Mouse (Mus musculus): ENCODE results near the gene Mrpl37. TPM values are rescaled to one million over a fixed set of nuclear protein-coding genes. Genes with fewer than 3 reads are reported as not detected.
A peak's percentile ranks its signal among the peaks of the same experiment; 100 is the strongest.

Mrpl37 gene
- polyA plus RNA-seq, 1 experiment from 2014 or later, result 87.0 TPM

- Histone ChIP-seq H3K27me3 (replicated peaks) (peaks cover 5% of the 10 kb centered on the region), H3K27ac (ENCODE audit: poor library complexity, severe bottlenecking) (no peak overlapping the region), H3K4me3 (no peak overlapping the region)
Observed at GRCm38 (mm10) chr4:107096043-107096442, 29.4 kb upstream of the Mrpl37 start.

GRCm38 (mm10) chr4:107094484-107095187, 28.0 kb upstream of the Mrpl37 start:
- Histone ChIP-seq H3K4me2 (no peak overlapping the region), H3K9ac (no peak overlapping the region), H3K4me1 (replicated peaks) (peaks cover 11% of the 10 kb centered on the region; the same call in 1 of the 2 replicates), H3K27ac (ENCODE audit: poor library complexity, severe bottlenecking) (no peak overlapping the region), H3K27me3 (replicated peaks) (peaks cover 5% of the 10 kb centered on the region), H3K4me3 (no peak overlapping the region), H3K36me3 (no peaks in the 10 kb centered on the region), H3K9me3 (replicated peaks) (no peaks in the 10 kb centered on the region)
- WGBS, result 78% methylated on average over 16 of the region's 16 CpGs
- ATAC-seq (ENCODE audit: insufficient number of reproducible peaks, low FRiP score), result 0 out of 2 replicates have a peak, but pooled peaks have one; percentile 30

More at GRCm38 (mm10) chr4:107096043-107096442, 29.4 kb upstream of the Mrpl37 start:
- H3K36me3 ChIP-seq, result no peaks in the 10 kb centered on the region
- no peak for ATAC-seq (ENCODE audit: insufficient number of reproducible peaks, low FRiP score)
- H3K4me1 ChIP-seq (replicated peaks), result peaks cover 11% of the 10 kb centered on the region; the same call in 1 of the 2 replicates
- H3K9ac ChIP-seq, result no peak overlapping the region
- H3K4me2 ChIP-seq, result no peak overlapping the region
- no peaks in the 10 kb centered on the region for H3K9me3 ChIP-seq (replicated peaks)
- 48% methylated on average over 6 of the region's 6 CpGs for WGBS

- no peak overlapping the region for H3K4me3 ChIP-seq
- no peak overlapping the region for H3K27ac ChIP-seq (ENCODE audit: poor library complexity, severe bottlenecking)
- no peaks in the 10 kb centered on the region for H3K36me3 ChIP-seq
- ATAC-seq (ENCODE audit: insufficient number of reproducible peaks, low FRiP score), result no peak
- peaks cover 8% of the 10 kb centered on the region; the same call in 1 of the 2 replicates for H3K4me1 ChIP-seq (replicated peaks)
- H3K27me3 ChIP-seq (replicated peaks), result no peaks in the 10 kb centered on the region; the same call in 1 of the 2 replicates
- no peaks in the 10 kb centered on the region for H3K9me3 ChIP-seq (replicated peaks)
- no peak overlapping the region for H3K4me2 ChIP-seq
- no peak overlapping the region for H3K9ac ChIP-seq
- whole genome bisulfite sequencing, result 80% methylated on average over 14 of the region's 14 CpGs
Observed at GRCm38 (mm10) chr4:107091696-107092095, 25.0 kb upstream of the Mrpl37 start.

GRCm38 (mm10) chr4:107084858-107085257, 18.2 kb upstream of the Mrpl37 start:
- no peak overlapping the region for H3K27ac ChIP-seq (ENCODE audit: poor library complexity, severe bottlenecking)
- no peak overlapping the region for H3K4me2 ChIP-seq
- 12% methylated on average over 6 of the region's 6 CpGs for WGBS
- H3K27me3 ChIP-seq (replicated peaks), result no peaks in the 10 kb centered on the region
- H3K9ac ChIP-seq, result no peak overlapping the region
- H3K4me3 ChIP-seq, result no peak overlapping the region
- H3K4me1 ChIP-seq (replicated peaks), result peaks cover 27% of the 10 kb centered on the region
- ATAC-seq (ENCODE audit: insufficient number of reproducible peaks, low FRiP score), result peak; percentile 51
- H3K36me3 ChIP-seq, result no peaks in the 10 kb centered on the region
- no peaks in the 10 kb centered on the region for H3K9me3 ChIP-seq (replicated peaks)

- no peaks in the 10 kb centered on the region for H3K9me3 ChIP-seq (replicated peaks)
- H3K4me1 ChIP-seq (replicated peaks), result peaks cover 27% of the 10 kb centered on the region
- H3K36me3 ChIP-seq, result no peaks in the 10 kb centered on the region
- H3K4me2 ChIP-seq, result no peak overlapping the region
- no peak overlapping the region for H3K4me3 ChIP-seq
- no peaks in the 10 kb centered on the region for H3K27me3 ChIP-seq (replicated peaks)
- no peak overlapping the region for H3K27ac ChIP-seq (ENCODE audit: poor library complexity, severe bottlenecking)
- peak; percentile 37; the same call in 1 of the 2 replicates for ATAC-seq (ENCODE audit: insufficient number of reproducible peaks, low FRiP score)
- no peak overlapping the region for H3K9ac ChIP-seq
- WGBS, result 9% methylated on average over 1 of the region's 1 CpGs
Observed at GRCm38 (mm10) chr4:107084343-107084742, 17.7 kb upstream of the Mrpl37 start.

GRCm38 (mm10) chr4:107083126-107083525, 16.5 kb upstream of the Mrpl37 start:
- Histone ChIP-seq H3K27ac (ENCODE audit: poor library complexity, severe bottlenecking) (no peak overlapping the region), H3K9ac (no peak overlapping the region), H3K9me3 (replicated peaks) (no peaks in the 10 kb centered on the region), H3K4me3 (no peak overlapping the region), H3K4me1 (replicated peaks) (peaks cover 27% of the 10 kb centered on the region), H3K36me3 (no peaks in the 10 kb centered on the region), H3K27me3 (replicated peaks) (no peaks in the 10 kb centered on the region), H3K4me2 (no peak overlapping the region)
- no peak for ATAC-seq (ENCODE audit: insufficient number of reproducible peaks, low FRiP score)
- WGBS, result 81% methylated on average over 4 of the region's 4 CpGs

GRCm38 (mm10) chr4:107082185-107082584, 15.5 kb upstream of the Mrpl37 start:
- 81% methylated on average over 3 of the region's 3 CpGs for WGBS
- H3K9me3 ChIP-seq (replicated peaks), result no peaks in the 10 kb centered on the region
- H3K4me2 ChIP-seq, result no peak overlapping the region
- no peak overlapping the region for H3K4me3 ChIP-seq
- H3K4me1 ChIP-seq (replicated peaks), result peaks cover 27% of the 10 kb centered on the region
- H3K9ac ChIP-seq, result no peak overlapping the region
- no peak for ATAC-seq (ENCODE audit: insufficient number of reproducible peaks, low FRiP score)
- H3K36me3 ChIP-seq, result no peaks in the 10 kb centered on the region
- no peaks in the 10 kb centered on the region for H3K27me3 ChIP-seq (replicated peaks)
- H3K27ac ChIP-seq (ENCODE audit: poor library complexity, severe bottlenecking), result no peak overlapping the region

GRCm38 (mm10) chr4:107079716-107080115, 13.0 kb upstream of the Mrpl37 start:
- no peak overlapping the region for H3K27ac ChIP-seq (ENCODE audit: poor library complexity, severe bottlenecking)
- H3K4me2 ChIP-seq, result no peak overlapping the region
- no peak for ATAC-seq (ENCODE audit: insufficient number of reproducible peaks, low FRiP score)
- H3K27me3 ChIP-seq (replicated peaks), result no peaks in the 10 kb centered on the region
- H3K36me3 ChIP-seq, result no peaks in the 10 kb centered on the region
- H3K9ac ChIP-seq, result no peak overlapping the region
- H3K4me1 ChIP-seq (replicated peaks), result peaks cover 21% of the 10 kb centered on the region
- no peaks in the 10 kb centered on the region for H3K9me3 ChIP-seq (replicated peaks)
- no peak overlapping the region for H3K4me3 ChIP-seq

- WGBS, result 85% methylated on average over 4 of the region's 4 CpGs
- no peak for ATAC-seq (ENCODE audit: insufficient number of reproducible peaks, low FRiP score)
- H3K27ac ChIP-seq (ENCODE audit: poor library complexity, severe bottlenecking), result no peak overlapping the region
- H3K9me3 ChIP-seq (replicated peaks), result no peaks in the 10 kb centered on the region
- H3K4me1 ChIP-seq (replicated peaks), result peaks cover 17% of the 10 kb centered on the region
- H3K27me3 ChIP-seq (replicated peaks), result no peaks in the 10 kb centered on the region
- no peak overlapping the region for H3K9ac ChIP-seq
- H3K4me3 ChIP-seq, result no peak overlapping the region
- H3K4me2 ChIP-seq, result no peak overlapping the region
- H3K36me3 ChIP-seq, result no peaks in the 10 kb centered on the region
Observed at GRCm38 (mm10) chr4:107078894-107079293, 12.2 kb upstream of the Mrpl37 start.

GRCm38 (mm10) chr4:107075456-107075855, 8.8 kb upstream of the Mrpl37 start:
- Histone ChIP-seq H3K4me3 (no peak overlapping the region), H3K36me3 (no peaks in the 10 kb centered on the region), H3K9me3 (replicated peaks) (no peaks in the 10 kb centered on the region), H3K27me3 (replicated peaks) (peaks cover 2% of the 10 kb centered on the region; the same call in 1 of the 2 replicates), H3K4me1 (replicated peaks) (peaks cover 11% of the 10 kb centered on the region), H3K4me2 (no peak overlapping the region), H3K27ac (ENCODE audit: poor library complexity, severe bottlenecking) (no peak overlapping the region), H3K9ac (no peak overlapping the region)
- no peak for ATAC-seq (ENCODE audit: insufficient number of reproducible peaks, low FRiP score)
- 62% methylated on average over 5 of the region's 5 CpGs for WGBS

GRCm38 (mm10) chr4:107072343-107072742, 5.7 kb upstream of the Mrpl37 start:
- no peak for ATAC-seq (ENCODE audit: insufficient number of reproducible peaks, low FRiP score)
- H3K4me1 ChIP-seq (replicated peaks), result peaks cover 10% of the 10 kb centered on the region
- no peak overlapping the region for H3K27ac ChIP-seq (ENCODE audit: poor library complexity, severe bottlenecking)
- peaks cover 10% of the 10 kb centered on the region; the same call in 1 of the 2 replicates for H3K27me3 ChIP-seq (replicated peaks)
- no peaks in the 10 kb centered on the region for H3K9me3 ChIP-seq (replicated peaks)
- WGBS, result 82% methylated on average over 9 of the region's 9 CpGs
- H3K36me3 ChIP-seq, result no peaks in the 10 kb centered on the region
- H3K4me3 ChIP-seq, result no peak overlapping the region
- H3K4me2 ChIP-seq, result no peak overlapping the region
- no peak overlapping the region for H3K9ac ChIP-seq

Data from heart, embryonic 12.5 days (tissue).